Mouse (Mus musculus) hindbrain, embryonic 11.5 days (tissue): Measurements from ENCODE around the gene Ccnt2. TPM values are rescaled to one million over a fixed set of nuclear protein-coding genes. Genes with fewer than 3 reads are reported as not detected.
"Not testable (repeated sequence)": the region's sequence is repeated elsewhere in the genome, so short reads cannot be mapped to it uniquely, and the experiment has no call there.

Experiments
- ATAC-seq: fragments of 200-750 bp; cut with Nextera tagmentation; 2 replicates; pipeline ENCODE4 v1.8.0; 2017; ENCODE audit warnings: mild to moderate bottlenecking, moderate TSS enrichment, moderate library complexity; ENCODE audit not compliant: low FRiP score
- DNase-seq: peaks from one replicate; pipeline ENCODE4 v3.0.0-alpha.2; 2015; ENCODE audit warnings: low spot score
- H3K27ac ChIP-seq: fragments of 300-500 bp; sonication (generic); 2 replicates; pipeline ENCODE4 v1.5.1; 2014; ENCODE audit warnings: mild to moderate bottlenecking, low read depth, low read length
- H3K27me3 ChIP-seq: fragments of 300-500 bp; sonication (generic); 2 replicates; pipeline ENCODE4 v1.6.1; 2014; ENCODE audit warnings: mild to moderate bottlenecking, low read length, moderate library complexity, mixed read lengths; ENCODE audit not compliant: control insufficient read depth, insufficient read depth
- H3K36me3 ChIP-seq: fragments of 300-500 bp; sonication (generic); 2 replicates; pipeline ENCODE4 v1.6.1; 2014; ENCODE audit warnings: mild to moderate bottlenecking, low read length, moderate library complexity, mixed read lengths; ENCODE audit not compliant: control insufficient read depth, insufficient read depth
- H3K4me1 ChIP-seq: fragments of 300-500 bp; sonication (generic); replicated peaks from 2 replicates; pipeline ENCODE4 v1.6.1; 2014; ENCODE audit warnings: low read length, mixed read lengths; ENCODE audit not compliant: control insufficient read depth, insufficient read depth
- H3K4me2 ChIP-seq: fragments of 300-500 bp; sonication (generic); replicated peaks from 2 replicates; pipeline ENCODE4 v1.6.1; 2014; ENCODE audit warnings: mild to moderate bottlenecking, low read depth, low read length
- H3K4me3 ChIP-seq: fragments of 300-500 bp; sonication (generic); 2 replicates; pipeline ENCODE4 v1.5.1; 2014; ENCODE audit warnings: low read depth, low read length
- H3K9ac ChIP-seq: fragments of 300-500 bp; sonication (generic); 2 replicates; pipeline ENCODE4 v1.6.1; 2014; ENCODE audit warnings: low read depth, low read length
- H3K9me3 ChIP-seq: fragments of 300-500 bp; sonication (generic); 2 replicates; pipeline ENCODE4 v1.6.1; 2016; ENCODE audit warnings: low read length; ENCODE audit not compliant: control insufficient read depth
- WGBS: fragments of 180-500 bp; shearing (Covaris S2); extraction: QIAGEN DNeasy Blood & Tissue Kit; methylation state at CpG from one replicate; pipeline ENCODE4 v1.1.7; 2014; 5-methylcytosine and 5-hydroxymethylcytosine counted together
- polyA plus RNA-seq: library from polyadenylated mRNA; unstranded; fragments of >200 nt; fragmentation: Nextera tagmentation; extraction: Ambion mirVana; gene quantifications from 2 replicates; pipeline ENCODE4 v1.2.1, GENCODE M21; 2014

The Ccnt2 gene
- polyA plus RNA-seq, 1 experiment from 2014 or later: 123 TPM

DNA sequence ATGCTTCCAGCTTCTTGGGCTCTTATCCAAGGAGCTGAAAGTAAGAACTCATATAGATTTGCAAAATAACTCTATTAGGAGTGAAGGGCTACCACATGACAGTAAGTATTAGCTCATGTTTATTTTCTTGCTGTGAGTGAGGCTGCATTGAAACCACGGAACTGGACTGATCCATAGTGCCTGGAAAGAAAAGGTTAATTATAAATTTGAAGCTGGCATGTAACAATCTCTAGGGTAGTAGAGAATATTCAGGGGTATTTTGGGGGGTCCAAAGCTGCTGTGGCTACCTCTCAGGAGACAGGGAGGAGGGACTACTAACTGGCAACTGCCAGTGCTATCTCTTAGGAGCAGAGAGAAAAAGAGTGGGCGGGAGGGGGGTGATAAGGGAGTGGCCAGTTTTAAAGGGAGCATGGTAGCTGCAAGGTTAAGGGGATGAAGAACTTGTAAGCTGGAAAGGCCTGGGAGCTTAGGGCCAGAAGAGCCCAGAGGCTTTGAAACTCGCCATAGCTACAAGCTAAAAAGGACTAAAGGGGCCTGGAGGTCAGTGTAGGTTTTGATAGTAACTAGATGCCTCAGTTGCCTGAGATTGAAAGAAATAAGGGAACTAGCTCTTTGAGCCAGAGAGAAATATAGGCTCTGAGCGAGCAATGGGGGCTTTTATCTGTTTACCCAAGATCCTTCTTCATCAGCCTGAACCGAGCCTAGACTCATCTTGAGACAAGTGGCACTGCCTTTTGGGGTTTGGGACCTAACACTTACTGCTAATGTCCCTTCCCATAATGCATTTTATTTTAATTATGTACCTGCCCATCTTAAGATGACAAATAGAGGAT is 17.4 kb upstream of the Ccnt2 start:
- Histone ChIP-seq H3K27ac (no peak overlapping the region), H3K9ac (no peak overlapping the region), H3K4me2 (no peak overlapping the region), H3K36me3 (no peaks in the 10 kb centered on the region), H3K4me3 (no peak overlapping the region), H3K4me1 (no peaks in the 10 kb centered on the region), H3K27me3 (no peaks in the 10 kb centered on the region), H3K9me3 (no peaks in the 10 kb centered on the region)
- 80% methylated on average over 5 of the region's 5 CpGs for WGBS
- no peak for ATAC-seq
- no peak for DNase-seq

DNA sequence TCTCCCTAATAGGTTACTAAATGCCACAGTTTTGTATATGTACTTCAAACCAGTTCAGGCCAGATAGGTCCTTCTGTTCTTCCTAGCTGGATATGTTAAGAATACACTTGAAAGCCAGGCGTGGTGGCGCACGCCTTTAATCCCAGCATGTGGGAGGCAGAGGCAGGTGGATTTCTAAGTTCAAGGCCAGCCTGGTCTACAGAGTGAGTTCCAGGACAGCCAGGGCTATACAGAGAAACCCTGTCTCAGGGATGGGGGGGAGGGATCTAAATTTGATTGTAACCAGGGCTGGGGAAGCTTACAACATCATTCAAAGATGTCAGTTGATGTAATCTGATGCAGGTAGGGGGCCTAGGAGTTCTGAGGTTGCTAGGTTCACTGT is 16.8 kb upstream of the Ccnt2 start:
- H3K4me3 ChIP-seq, H3K36me3 ChIP-seq, H3K9me3 ChIP-seq, ATAC-seq, H3K4me2 ChIP-seq, DNase-seq, H3K9ac ChIP-seq, H3K4me1 ChIP-seq, H3K27ac ChIP-seq, H3K27me3 ChIP-seq: not testable (repeated sequence)
- WGBS: 90% methylated on average over 3 of the region's 3 CpGs

DNA sequence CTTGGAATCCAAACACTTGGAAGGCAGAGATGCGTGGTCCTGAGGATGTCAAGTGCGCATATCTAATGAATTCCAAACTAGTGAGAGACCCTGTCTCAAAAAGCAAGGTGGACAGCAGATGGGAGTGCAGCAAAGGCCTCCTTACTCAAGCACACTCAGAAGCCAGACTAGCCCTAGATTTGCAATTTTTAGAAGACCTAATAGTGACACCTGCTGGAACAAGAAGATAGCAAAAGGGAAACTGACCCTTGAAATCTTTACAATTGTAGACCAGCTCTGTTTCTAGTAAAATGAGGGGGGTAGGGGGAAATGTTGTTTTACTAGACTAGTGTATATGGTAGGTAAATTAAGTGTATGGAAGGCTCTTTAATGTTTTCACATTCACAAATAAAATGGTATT is 8.5 kb upstream of the Ccnt2 start:
- DNase-seq (peak; percentile 24), ATAC-seq (no peak)

DNA sequence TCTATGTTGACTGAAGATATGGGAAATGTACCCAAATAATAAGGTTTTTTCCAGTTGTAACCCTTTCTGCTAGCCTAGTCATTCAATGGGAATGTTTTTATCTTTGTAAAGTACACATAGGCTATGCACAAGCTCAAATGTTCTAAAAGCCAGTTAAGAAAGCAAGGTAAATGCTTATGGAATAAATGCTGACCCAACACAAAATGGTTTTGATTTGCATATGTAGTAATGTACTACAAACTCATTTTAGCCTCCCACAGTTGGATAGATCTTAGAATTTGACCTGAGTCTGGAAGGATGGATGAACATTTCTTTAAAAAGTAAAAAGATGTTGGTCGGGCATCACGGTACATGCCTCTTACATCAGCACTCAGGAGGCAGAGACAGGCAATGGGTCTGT is 7.2 kb upstream of the Ccnt2 start:
- Histone ChIP-seq H3K27ac (no peak overlapping the region), H3K4me2 (no peak overlapping the region), H3K4me1 (no peaks in the 10 kb centered on the region), H3K9me3 (no peaks in the 10 kb centered on the region), H3K9ac (no peak overlapping the region), H3K36me3 (no peaks in the 10 kb centered on the region), H3K4me3 (no peak overlapping the region), H3K27me3 (no peaks in the 10 kb centered on the region)
- DNase-seq (no peak), ATAC-seq (no peak)
- 87% methylated on average over 2 of the region's 2 CpGs for WGBS

More for the DNA sequence above, 8.5 kb upstream of the Ccnt2 start:
- Histone ChIP-seq H3K36me3 (no peaks in the 10 kb centered on the region), H3K9ac (no peak overlapping the region), H3K27me3 (no peaks in the 10 kb centered on the region), H3K4me2 (no peak overlapping the region), H3K4me1 (no peaks in the 10 kb centered on the region), H3K27ac (no peak overlapping the region), H3K4me3 (no peak overlapping the region), H3K9me3 (no peaks in the 10 kb centered on the region)
- WGBS: 59% methylated on average over 2 of the region's 2 CpGs

DNA sequence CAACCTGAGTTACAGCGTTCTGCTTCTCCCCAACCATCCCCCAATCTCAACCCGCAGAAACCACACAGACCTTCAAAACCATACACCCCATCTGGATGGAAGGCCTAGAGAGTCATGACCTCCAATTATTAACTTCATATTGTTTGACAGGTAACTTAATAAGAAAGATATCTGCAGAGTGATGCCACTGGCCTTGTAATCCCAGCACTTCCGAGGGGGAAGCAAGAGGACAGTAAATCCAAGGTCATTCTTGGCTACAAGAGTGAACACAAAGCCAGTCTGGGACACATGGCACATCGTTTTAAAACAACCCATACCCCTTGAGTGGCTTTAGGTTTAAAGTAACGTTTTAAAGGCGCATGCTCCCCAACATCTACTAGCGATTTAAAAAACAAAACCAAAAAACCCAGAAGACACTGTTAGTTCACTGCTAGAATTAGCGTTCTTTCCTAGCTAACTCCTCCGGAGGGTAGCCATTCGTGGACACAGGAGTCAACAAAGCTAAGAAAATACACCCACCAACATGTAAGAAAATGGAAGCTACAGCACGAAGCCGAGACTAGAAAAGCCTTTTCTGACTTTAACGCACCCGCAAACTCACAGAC is 664 bp upstream of the Ccnt2 start:
- Histone ChIP-seq H3K27ac (peak overlapping the region; percentile 30), H3K36me3 (no peaks in the 10 kb centered on the region)
- DNase-seq: no peak

DNA sequence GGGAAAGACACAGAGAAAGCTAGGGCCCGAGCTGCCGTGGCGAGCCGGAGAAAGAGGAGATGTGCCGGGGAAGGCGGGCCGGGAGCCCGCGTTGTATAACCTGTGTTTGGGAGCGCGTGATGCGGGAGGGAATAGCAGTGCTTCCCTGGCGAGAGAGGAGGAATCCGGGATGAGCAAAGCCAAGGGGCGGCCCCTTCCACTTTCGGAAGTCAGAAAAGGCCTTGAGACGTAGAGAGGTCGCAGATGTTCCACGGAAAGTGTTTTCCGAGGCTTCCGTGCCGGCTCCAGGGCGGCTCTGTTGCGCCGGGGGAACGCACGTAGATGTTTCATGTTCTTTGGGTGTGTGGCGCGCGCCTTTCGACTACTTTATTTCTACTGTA is 527 bp downstream of the Ccnt2 start:
- no peaks in the 10 kb centered on the region for H3K27me3 ChIP-seq
- ATAC-seq (peak; percentile 43), DNase-seq (no peak)
- no peaks in the 10 kb centered on the region for H3K9me3 ChIP-seq
- peaks cover 2% of the 10 kb centered on the region; the same call in 1 of the 2 replicates for H3K4me1 ChIP-seq
- H3K27ac ChIP-seq: peak overlapping the region; percentile 91
- peak overlapping the region; percentile 94 for H3K9ac ChIP-seq
- no peaks in the 10 kb centered on the region; the same call in 1 of the 2 replicates for H3K36me3 ChIP-seq
- H3K4me2 ChIP-seq: peak overlapping the region; percentile 80
- H3K4me3 ChIP-seq: peak overlapping the region; percentile 95
- WGBS: 0% methylated on average over 31 of the region's 31 CpGs

More for the DNA sequence above, 664 bp upstream of the Ccnt2 start:
- WGBS: 2% methylated on average over 14 of the region's 14 CpGs
- no peaks in the 10 kb centered on the region for H3K9me3 ChIP-seq
- peaks cover 2% of the 10 kb centered on the region; the same call in 1 of the 2 replicates for H3K4me1 ChIP-seq
- peak; percentile 51 for ATAC-seq
- H3K27me3 ChIP-seq: no peaks in the 10 kb centered on the region
- peak overlapping the region; percentile 57 for H3K9ac ChIP-seq
- peak overlapping the region; percentile 74 for H3K4me2 ChIP-seq
- peak overlapping the region; percentile 95 for H3K4me3 ChIP-seq

DNA sequence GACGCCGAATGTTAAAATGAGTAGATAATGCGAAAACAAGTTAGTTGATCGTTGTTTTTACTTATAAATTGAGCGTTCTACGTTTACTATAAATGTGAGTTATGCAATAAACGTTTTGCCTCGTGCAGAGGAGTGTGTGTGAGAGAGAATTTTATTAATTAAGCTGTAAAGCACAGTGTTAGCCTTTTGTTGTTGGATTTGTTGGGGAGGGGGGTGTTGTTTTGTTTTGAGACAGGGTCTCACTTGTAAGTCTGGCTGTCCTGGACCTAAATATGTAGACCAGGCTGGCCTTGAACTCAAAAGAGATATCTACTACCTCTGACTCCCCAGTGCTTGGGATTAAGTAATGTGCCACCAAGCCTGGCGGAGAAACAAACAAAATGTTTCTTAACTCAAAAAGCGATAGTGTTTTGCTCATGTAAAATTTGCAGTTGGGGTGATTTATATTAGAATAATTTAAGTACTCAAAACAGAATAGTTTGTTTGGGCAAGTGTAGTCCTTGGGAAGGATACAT is 1.3 kb downstream of the Ccnt2 start:
- Histone ChIP-seq H3K9me3 (no peaks in the 10 kb centered on the region), H3K27ac (no peak overlapping the region), H3K4me1 (peaks cover 2% of the 10 kb centered on the region; the same call in 1 of the 2 replicates), H3K4me2 (peak overlapping the region; percentile 80), H3K9ac (peak overlapping the region; percentile 94), H3K36me3 (no peaks in the 10 kb centered on the region; the same call in 1 of the 2 replicates), H3K4me3 (peak overlapping the region; percentile 95), H3K27me3 (no peaks in the 10 kb centered on the region)
- WGBS: 10% methylated on average over 10 of the region's 10 CpGs
- DNase-seq: no peak
- no peak for ATAC-seq

DNA sequence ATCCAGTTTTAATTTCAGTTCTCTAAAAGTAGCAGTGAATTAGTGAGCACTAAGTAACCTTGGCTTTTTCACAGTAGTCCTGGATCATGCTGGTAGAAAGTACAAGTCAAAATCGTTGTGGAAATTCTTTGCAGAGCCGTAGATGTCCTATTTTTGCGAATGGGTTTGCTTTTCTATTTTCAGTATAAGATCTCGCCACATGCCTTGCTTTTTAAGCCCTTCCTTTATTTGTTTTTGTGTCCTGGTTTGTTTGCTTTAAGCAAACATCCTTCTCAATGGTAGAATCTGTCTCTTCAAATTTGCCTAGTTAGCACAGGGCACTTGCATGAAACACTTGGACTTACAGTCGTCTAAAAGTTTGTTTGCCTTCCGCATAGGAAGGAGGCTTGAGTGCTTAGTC is 2.3 kb downstream of the Ccnt2 start:
- no peaks in the 10 kb centered on the region for H3K9me3 ChIP-seq
- H3K36me3 ChIP-seq: no peaks in the 10 kb centered on the region; the same call in 1 of the 2 replicates
- 63% methylated on average over 6 of the region's 6 CpGs for WGBS
- DNase-seq: no peak
- no peak overlapping the region; the same call in 1 of the 2 replicates for H3K4me3 ChIP-seq
- H3K27me3 ChIP-seq: no peaks in the 10 kb centered on the region
- no peak for ATAC-seq
- 0 out of 2 replicates have a peak overlapping the region, but pooled peaks have one; percentile 19 for H3K9ac ChIP-seq
- H3K4me2 ChIP-seq: peak overlapping the region; percentile 19
- H3K27ac ChIP-seq: no peak overlapping the region
- peaks cover 2% of the 10 kb centered on the region; the same call in 1 of the 2 replicates for H3K4me1 ChIP-seq
